Mouse (Mus musculus): ENCODE measurements at regions not wholly inside any gene's neighbourhood (a gene's known extent, or its start where the extent isn't known, plus 50 kb on each side); places are given as distances from the start of the nearest gene placed in this dataset.

DNA sequence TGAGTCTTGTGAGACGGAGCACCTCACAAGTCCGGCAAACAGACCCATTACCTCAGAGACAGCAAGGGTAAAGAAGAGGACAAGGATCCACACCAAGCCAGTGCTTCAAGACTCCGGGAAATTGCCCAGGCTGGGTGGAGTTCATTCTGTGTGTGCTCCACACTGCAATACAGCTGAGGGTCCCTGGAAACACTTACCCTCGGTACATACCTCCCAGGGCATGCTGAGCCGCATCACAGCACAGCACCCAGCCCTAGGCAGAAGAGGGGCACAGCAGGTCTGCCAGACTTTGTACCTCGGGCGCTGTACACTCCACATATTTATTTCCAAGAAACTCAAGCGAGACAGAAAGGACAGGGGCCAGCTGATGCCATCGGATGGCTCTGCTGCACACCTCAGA, 54.5 kb upstream of the Cmc1 start:
- DNase-seq (ENCODE audit: extremely low spot score in 1 of 2, low spot score in 1 of 2) = no peak

DNA sequence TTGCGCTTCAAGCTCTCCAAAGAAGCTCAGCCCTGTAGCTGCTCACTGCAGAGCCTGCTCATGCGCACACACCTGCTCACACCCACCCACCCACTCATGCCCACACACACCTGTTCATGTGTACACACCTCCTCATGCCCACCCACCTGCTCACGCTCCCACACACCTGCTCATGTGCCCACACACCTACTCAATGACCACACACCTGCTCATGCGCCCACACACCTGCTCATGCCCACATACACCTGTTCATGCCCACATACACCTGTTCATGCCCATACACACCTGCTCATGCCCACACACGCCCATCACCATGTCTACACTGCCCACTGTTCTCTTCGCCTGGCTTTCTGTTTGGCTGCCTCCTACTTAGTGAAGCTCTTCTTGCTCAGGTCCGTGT, 56.5 kb upstream of the Cmc1 start:
- no peak for DNase-seq (ENCODE audit: extremely low spot score in 1 of 2, low spot score in 1 of 2)

DNA sequence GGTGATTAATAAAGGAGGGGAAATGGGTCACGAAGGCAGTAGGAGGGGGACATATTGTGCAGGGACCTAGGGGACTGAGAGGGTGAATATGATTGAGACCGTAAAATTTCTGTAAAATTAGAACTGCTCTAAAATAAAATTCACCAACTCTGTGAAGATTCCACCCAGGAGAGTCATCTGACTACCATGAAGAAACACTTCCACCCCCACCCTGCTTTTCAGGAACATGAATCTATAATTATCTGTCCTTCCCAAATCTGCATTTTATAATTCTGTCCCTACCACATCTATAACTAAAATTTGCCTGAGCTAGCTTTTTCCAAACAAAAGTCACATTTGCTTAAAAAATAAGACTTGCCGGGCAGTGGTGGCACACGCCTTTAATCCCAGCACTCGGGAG, 69.7 kb upstream of the Cmc1 start:
- DNase-seq (ENCODE audit: extremely low spot score in 1 of 2, low spot score in 1 of 2) = peak in 1 of 2 experiments; percentile 30

DNA sequence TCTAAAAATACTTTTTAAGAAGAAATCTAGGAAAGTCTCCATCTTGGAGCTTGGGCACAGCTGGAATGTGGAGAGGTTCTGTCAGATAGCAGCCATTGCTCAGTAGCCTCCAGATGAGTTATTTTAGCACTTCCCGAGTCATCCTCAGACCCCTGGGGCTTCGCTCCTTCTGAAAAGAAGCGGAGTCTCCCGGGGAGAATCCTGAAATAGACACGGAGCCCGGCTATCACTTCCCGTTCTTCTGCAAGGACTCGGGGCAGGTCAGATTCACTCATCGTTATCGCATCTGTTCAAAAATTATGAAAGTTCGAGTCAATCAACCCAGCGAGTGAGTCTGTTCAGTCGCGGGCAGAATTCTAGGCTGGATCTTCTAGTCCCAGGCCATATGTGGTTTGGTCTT, 71.2 kb upstream of the Cmc1 start:
- DNase-seq (ENCODE audit: extremely low spot score in 1 of 2, low spot score in 1 of 2) = no peak

DNA sequence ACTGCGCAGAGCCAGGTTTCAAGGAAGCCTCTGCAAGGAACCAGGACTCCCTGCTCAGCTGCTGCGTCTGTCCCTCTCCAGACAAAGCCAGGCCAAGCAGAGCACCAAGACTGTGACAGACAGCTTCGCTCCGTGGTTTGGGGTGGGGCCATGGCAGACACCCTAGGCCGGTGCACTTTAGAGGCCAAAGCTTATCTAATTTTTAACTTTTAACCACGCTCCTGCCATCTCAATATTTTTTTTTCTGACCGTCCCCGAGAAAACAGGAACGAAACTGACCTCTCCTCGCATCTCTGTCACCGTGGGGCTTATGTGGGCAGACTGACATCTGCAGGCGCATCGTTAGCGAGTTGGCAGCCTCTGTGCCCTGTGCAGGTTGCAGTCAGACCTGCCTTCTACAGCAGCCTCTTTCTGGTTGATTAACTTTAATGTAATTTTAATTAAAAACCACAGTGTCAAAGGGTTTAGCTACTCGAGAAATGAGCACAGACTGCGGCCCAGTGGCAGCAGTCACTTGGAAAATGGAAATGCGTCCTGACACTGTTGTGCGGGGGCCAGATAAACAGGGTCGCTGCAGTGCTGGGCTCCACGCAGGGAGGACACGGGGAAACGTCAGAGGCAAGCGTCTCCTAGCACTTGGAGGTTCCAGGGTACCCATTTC, 77.6 kb upstream of the Cmc1 start:
- DNase-seq (ENCODE audit: extremely low spot score in 1 of 2, low spot score in 1 of 2) = no peak

DNA sequence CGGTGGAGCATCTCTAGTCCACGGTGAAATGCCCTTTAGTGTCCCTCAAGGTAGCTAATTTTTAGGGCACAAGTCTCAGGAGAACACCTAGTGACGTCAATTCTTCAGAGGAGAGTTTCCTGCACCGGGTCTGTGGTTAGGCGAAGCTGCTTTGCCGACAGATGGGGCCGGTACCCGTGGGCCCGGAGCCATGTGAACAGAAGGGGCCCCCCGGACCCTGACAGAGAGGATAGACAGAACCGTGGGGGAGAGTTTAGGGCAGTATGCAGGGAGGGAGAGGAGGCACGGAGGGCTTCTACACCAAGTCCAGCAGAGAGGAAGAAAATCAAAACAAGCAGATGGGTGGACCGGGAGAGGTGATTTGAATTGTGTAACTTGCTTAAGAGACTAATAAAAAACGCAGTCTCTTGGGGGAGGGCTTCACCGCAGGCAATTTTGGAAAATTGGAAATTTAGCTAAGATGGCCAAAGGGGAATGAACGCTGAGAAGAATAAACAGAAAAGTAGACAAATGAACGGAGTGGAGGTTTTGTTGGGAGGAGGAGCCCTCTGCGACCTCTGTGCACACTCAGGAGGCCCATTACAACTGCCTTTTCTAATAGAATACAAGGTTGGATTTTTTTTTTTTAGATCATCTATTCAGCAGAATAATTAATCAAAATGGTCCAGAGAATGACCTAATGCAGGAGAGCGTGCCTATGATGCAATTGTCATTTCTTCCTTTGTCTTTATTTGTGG, 78.9 kb upstream of the Cmc1 start:
- DNase-seq (ENCODE audit: extremely low spot score in 1 of 2, low spot score in 1 of 2) = no peak

DNA sequence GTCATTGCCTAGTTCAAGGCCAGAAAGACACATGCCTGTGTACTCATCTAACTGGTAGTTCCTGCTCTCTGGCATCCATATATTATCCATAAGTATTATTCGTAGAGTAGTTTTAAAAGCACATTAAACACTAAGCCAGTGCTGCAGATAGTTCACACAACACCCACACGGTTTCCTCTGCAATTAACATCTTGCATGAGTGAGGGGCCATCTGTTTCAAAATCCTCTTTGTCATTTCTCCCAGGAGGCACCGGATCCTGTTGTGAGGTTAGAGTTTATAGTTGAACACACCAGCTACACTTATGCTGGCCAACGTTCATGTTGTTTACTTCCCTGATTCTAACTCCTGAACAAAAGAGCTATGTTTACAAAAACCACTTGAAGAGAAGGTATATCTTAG, 90.7 kb upstream of the Cmc1 start:
- DNase-seq (ENCODE audit: extremely low spot score in 1 of 2, low spot score in 1 of 2) = peak in 1 of 2 experiments; percentile 13

DNA sequence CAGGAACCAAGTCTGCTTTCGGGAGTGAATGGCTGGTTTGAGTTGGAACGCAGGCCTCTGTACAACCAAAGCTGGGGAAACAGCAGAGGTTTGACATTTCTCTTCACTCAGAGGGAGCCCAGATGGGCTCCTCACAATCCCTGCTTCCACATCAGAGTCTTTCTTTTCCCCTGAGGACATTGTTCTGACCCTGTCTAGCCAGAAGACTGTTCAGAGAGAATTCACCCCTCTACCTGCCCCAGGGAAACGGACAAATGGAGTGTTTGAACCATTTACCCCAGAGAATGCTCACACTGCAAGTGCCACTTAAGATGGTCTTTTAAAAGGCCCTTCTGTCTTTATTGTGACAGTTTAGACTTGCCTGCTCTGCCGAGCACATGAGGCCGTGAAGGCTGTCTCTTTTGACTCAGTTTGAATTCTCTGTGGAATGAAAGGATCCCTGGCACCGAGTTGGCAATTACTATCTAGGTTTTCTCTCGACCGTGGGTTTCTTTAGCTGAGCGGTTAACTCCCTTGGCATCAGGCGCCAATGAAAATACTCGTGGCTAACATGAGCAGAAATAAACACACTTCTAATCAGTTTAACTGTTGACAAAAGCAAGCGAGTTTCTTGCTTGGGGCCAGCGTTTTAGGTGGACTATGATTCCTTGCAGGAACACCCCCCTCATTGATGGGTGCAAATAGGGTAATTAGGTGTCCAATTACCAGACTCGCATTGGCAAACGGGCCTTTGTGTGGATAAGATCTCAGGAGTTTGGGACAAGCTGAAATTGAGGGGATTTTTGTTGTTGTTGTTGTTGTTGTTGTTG, 97.0 kb upstream of the Cmc1 start:
- no peak for DNase-seq (ENCODE audit: extremely low spot score in 1 of 2, low spot score in 1 of 2)

DNA sequence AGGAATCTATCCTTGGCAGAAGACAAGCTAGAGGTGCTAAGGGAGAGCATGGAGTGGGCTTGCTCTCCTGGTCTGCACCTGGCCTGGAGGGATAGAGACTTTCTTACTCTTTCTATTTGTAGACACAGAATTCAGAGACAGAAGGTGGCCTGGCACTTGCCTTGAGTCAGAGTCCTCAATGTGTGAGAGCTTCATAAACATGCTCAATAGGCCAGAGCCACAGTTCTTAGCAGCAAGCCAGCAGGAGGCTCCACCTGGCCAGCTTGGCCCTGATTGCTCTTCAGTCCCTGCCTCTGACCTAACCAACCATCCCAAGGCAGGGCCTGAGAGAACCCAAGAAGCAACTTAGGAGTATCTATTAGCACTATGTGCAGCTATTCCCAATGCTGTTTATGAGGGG, 103.9 kb upstream of the Cmc1 start:
- no peak for DNase-seq (ENCODE audit: extremely low spot score in 1 of 2, low spot score in 1 of 2)

DNA sequence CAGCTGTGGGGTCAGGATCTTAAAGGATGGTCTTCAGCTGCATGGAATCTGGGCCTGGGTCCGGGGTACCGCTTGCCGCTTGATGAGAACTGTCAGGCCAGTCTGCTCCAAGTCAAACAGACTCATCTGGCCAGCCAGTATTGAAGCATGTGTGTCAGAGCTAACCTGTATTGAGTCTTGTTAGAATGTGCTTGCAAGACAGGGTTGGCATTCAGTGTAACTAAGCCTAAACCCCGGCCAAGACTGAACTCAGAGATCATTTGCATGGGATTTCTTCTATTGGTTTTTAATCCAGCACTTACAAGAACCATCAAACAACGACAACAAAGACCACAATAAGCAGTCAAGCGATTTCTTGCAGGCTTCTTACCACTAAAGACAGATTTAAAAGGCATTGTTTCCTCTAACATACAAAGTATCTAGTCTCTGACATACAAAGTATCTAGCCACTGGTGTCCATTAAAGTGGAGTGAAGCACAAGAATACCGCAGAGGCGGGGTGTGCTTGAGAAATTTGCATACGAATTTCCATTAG, 105.3 kb upstream of the Cmc1 start:
- no peak for DNase-seq (ENCODE audit: extremely low spot score in 1 of 2, low spot score in 1 of 2)

DNA sequence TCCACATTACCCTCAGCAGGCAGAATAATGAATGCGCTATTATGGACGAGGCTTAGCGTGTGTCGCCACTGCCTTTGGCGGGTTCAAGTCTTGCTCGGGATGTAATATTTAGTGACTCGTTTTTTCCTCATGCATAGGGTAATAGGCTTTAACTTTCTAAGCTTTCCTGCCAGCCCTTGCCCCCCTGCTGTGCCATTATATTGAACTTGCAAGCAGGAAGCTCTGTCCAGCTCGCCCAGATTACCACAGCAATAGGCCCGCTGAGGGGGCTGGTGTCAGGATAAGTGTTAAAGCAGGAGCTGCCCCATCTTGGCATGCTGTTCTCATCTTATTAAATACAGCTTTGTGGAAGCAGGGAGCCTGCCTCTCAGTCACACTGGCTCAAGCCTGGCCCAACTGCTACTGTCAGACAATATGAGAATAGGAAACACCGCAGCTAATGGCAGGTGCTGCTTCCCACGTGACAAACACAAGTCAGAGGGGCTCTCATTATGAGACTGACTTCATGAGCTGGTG, 105.8 kb upstream of the Cmc1 start:
- no peak for DNase-seq (ENCODE audit: extremely low spot score in 1 of 2, low spot score in 1 of 2)

DNA sequence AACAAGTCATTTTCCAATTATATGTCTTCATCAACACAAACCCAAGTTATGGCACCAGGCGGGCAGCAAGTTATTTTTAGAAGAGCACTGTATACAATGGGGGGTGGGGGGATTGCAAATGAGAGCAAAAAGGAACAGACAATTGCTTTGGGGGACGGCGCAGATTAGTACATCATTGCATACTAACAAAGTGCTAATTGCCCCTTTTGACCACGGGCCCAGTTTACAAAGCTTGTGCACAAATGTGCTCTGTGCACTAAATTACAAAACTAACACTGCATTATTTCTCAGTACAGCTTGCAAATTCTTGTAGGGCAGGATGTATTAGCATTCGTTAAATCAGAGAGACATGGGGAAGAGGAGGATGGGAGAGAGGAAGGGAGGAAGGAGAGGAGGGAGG, 116.3 kb upstream of the Cmc1 start:
- DNase-seq (ENCODE audit: extremely low spot score in 1 of 2, low spot score in 1 of 2) = no peak

DNA sequence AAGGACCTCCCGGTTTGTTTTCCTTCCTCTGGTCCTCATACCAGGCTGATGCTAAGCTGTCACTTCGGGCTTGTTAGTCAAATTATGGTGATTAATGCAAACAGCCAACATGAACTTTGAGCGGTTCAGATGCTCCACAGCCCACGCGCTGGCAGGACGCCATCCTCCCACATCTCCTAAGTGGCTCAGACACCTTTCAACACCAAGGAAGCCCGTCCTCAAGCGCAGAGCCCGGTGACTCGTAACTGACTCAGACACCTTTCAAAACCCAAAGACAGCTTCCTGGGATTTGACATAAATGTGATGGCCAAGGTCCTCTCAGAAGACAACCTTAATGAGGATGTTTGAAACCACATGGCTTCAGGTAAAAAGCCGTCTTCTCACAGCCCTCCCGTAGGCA, 121.7 kb upstream of the Cmc1 start:
- DNase-seq (ENCODE audit: extremely low spot score in 1 of 2, low spot score in 1 of 2) = no peak

DNA sequence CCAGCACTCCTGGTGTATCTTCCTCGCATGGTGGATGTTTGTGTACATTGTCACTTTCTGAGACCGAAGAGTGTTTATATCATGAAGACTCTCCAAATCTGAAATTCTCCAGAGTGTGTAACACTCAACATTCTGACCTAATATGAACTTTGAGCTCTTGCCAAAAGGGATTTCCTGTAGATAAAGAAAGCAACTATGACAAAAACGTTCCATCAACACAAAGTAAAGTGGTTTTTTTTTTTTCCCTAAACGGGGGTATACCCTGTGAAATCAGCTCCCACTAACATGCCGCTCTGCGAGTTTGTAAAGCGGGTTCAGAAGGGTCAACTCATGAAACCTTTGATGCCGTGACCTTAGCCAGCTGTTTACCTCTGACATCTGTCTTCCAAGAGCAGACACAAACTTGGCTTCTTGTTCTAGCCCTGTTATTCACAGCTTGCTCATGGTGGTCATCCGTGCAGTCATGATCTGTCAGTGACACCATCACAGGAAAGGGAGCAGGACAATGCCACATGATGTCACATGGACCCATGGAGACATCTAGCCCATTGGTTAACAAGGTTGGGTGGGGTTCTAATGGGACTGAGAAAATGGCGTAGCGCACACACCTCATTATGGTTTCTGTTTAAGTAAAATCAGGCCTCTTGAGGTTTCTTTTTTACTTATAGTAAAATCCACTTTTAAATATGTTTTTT, 122.9 kb upstream of the Cmc1 start:
- no peak for DNase-seq (ENCODE audit: extremely low spot score in 1 of 2, low spot score in 1 of 2)

DNA sequence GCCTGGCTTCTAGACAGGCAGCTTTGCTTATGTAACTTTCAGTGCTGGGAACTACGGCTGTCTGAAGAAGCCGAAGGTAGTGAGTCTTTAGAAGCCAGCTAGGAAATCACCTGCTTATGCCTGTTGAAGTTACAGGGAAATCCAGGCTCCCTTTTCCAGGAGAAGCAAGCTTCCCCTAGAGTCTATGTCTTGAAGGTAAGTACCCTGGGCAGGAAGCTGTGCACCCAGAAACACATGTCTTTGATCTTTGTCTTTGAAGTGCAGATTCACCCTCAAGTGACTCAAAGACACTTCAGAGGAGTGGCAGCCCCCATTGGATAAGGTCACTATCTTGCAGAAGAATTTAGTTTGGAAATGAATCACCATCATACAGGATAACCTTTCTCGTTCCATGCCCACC, 135.5 kb upstream of the Cmc1 start:
- no peak for DNase-seq (ENCODE audit: extremely low spot score in 1 of 2, low spot score in 1 of 2)

DNA sequence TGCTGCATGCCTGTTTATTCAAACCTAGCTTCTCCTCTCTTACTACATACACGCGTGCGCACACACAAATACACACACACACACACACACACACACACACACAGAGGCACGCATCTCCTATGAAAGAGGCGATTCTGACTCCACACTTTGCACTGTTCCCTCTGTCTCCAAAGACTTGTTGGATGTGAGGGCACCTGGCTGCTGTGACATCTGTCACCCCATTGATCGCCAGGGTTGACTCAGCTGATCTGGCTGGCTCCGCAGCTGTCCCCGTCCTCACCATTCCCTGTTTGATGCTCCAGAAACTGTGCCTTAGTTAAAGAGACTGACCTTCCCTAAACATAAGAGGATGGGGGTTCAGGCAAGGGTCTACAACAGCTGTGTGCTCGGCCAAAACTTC, 137.6 kb upstream of the Cmc1 start:
- no peak for DNase-seq (ENCODE audit: extremely low spot score in 1 of 2, low spot score in 1 of 2)

DNA sequence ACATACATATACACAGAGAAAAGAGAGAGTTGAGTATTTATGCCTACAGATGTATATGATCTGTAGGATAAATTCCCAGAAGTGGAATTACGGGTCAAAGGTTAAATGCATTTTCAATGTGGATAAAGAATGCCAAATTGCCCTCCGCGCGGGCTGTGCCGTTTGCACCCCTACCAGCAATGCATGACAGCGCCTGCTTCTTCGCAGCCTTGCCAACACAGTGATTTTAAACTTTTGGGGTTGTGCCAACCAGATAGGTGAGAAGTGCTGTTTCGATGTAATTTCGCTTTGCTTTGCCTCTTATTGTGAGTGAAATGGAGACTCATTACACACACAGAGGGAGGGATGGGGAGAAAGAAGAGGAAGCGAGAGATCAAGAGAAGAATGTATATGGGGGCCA, 142.9 kb upstream of the Cmc1 start:
- DNase-seq (ENCODE audit: extremely low spot score in 1 of 2, low spot score in 1 of 2) = no peak

DNA sequence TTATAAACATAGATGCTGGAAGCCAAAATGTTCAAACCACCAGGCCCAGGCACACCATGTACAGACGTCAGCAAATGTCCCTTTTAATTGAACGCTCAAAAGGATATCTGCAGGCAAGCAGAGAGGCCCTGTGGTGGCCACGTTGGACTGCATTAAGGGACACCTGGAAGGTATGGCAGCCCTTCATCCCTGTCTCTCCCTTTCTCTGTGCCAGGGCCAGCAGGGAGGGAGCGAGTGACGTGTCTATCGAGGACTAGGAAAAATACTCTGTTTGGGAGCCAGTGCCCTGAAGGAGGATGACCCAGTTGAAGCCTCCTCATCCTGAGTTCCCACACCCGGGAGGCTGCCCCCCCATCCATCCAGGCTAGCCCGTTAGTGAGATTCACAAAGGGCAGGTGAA, 144.0 kb upstream of the Cmc1 start:
- DNase-seq (ENCODE audit: extremely low spot score in 1 of 2, low spot score in 1 of 2) = no peak

DNA sequence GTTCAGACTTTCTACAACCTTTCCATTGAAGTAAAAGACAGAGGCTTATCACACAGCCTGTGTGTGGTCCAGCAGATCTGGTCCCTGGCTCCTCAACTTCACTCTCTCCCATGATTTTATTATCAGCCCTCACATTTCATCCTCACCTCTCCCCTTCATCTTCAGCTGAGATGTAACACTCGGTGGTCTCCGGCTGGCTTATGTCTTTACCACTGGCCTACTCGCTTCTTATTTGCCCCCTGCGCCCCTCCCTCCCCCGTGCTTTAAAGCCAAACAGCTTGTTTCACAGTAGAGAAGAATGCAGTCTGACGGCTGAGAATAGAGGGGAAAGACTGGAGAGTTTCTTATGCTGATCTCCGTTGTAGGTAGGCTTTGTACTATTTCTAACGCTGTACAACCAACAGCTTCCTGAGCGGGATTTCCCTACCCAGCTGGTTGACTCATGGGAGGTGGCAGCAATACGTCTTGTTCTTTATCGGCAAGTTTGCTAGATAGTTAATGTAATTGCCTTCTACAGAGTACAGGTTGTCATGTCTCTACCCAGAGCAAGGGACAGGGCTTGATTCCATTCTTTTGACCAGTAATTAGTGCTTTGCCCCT, 152.9 kb upstream of the Cmc1 start:
- no peak for DNase-seq (ENCODE audit: extremely low spot score in 1 of 2, low spot score in 1 of 2)
